Mouse (Mus musculus) megakaryocyte-erythroid progenitor cell, adult 5-6 weeks (primary cell): ENCODE results near the gene Tsc2. TPM values are rescaled to one million over a fixed set of nuclear protein-coding genes. Genes with fewer than 3 reads are reported as not detected.
A peak's percentile ranks its signal among the peaks of the same experiment; 100 is the strongest.
"Not testable (repeated sequence)": the region's sequence is repeated elsewhere in the genome, so short reads cannot be mapped to it uniquely, and the experiment has no call there.

Experiments
- ATAC-seq: replicated peaks from 2 replicates; pipeline ENCODE4 v1.8.0; 2016; ENCODE audit warnings: mild to moderate bottlenecking, inconsistent platforms; ENCODE audit not compliant: severe bottlenecking, poor library complexity, low FRiP score, low TSS enrichment
- total RNA-seq, 2 experiments: library from RNA; stranded (forward) in 1 of 2; stranded (reverse) in 1 of 2; fragments of 200-1000, 215-1000 nt in 1 of 2; fragments of >200 nt in 1 of 2; fragmentation: Nextera tagmentation in 1 of 2; gene quantifications; 2 replicates each; pipeline ENCODE4 v1.2.3; 2014 to 2017

Tsc2 gene
- total RNA-seq (2014; fragmentation: Nextera tagmentation): 70.8 and 101 TPM in 2 replicates
- total RNA-seq (2017): 39.0 and 44.3 TPM in 2 replicates

- ATAC-seq: peak; percentile 71
Measured at GRCm38 (mm10) chr17:24632167-24632812, at the start of gene Tsc2, which contains the start of gene Nthl1. Gene Tsc2, minus strand, starts transcription at chr17:24632630. Gene Nthl1, plus strand, starts transcription at chr17:24632680.

GRCm38 (mm10) chr17:24677500-24678080 is 45.2 kb upstream of the Tsc2 start:
- no peak for ATAC-seq

DNA sequence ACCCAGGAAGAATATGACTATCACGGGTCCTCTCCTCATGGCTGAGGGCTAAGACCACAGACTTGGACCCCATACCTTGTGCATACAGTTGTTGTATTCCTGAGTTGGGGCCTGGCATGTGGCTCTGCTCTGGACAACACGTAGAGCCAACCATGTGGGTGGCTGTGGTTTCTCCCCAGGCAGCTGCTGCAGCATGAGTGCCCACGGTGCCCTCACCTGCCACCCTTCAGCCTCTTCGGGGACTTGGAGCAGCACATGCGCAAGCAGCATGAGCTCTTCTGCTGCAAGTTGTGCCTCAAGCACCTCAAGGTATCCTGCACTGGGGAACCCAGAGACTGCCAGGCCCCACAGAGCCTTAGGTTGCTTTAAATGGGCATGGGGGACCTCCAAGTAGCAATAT is 44.4 kb upstream of the Tsc2 start:
- no peak for ATAC-seq

- peak; percentile 53; the same call in 1 of the 2 replicates for ATAC-seq
Measured at GRCm38 (mm10) chr17:24676187-24676586, 43.8 kb upstream of the Tsc2 start.

GRCm38 (mm10) chr17:24674277-24674676 is 41.8 kb upstream of the Tsc2 start:
- ATAC-seq: no peak

GRCm38 (mm10) chr17:24672141-24672540 is 39.7 kb upstream of the Tsc2 start:
- ATAC-seq: no peak

GRCm38 (mm10) chr17:24671346-24671745 is 38.9 kb upstream of the Tsc2 start:
- no peak for ATAC-seq

DNA sequence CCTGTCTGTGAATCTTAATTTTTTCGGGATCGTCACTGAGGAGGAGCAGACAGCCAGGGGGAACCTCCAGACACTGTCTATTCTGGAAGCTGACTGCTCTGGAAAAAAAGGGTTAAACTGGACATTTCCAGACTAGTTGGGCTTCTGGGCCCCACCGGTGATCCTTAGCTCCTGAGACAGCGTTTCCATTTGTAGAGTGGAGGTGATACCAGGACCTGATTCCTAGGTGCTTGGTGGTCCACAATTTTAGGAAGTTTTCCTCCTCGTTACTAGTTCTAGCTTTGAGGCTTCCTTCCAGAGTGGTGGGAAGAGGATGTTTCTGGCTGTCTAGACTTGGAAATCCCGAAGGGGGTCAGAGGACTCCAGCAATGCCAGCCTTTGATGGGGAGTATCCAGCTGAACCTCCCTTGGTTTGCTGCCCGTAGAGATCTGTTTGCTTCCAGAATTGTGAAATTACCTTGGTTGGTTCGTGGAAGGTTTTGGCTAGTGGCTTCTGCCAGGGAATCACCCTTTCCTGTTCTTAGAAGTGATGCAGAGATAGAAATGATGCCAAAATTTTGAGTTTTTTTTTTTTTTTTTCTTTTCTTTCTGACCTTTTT is 37.9 kb upstream of the Tsc2 start:
- ATAC-seq: no peak

GRCm38 (mm10) chr17:24669545-24670245 is 37.3 kb upstream of the Tsc2 start, which contains the start of gene Zfp598:
Gene Zfp598, plus strand, starts transcription at chr17:24669687.
- peak; percentile 91 for ATAC-seq

DNA sequence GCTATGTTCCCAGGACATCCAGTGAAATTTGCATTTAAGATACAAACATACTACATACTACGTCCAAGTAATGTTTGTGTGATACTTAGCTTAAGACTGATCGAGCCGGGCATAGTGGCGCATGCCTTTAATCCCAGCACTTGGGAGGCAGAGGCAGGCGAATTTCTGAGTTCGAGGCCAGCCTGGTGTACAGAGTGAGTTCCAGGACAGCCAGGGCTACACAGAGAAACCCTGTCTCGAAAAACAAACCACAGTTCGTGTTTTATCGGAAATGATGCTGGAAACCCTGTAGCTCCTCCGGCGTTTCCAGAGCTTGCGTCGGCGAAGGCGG is 36.7 kb upstream of the Tsc2 start:
- not testable (repeated sequence) for ATAC-seq

DNA sequence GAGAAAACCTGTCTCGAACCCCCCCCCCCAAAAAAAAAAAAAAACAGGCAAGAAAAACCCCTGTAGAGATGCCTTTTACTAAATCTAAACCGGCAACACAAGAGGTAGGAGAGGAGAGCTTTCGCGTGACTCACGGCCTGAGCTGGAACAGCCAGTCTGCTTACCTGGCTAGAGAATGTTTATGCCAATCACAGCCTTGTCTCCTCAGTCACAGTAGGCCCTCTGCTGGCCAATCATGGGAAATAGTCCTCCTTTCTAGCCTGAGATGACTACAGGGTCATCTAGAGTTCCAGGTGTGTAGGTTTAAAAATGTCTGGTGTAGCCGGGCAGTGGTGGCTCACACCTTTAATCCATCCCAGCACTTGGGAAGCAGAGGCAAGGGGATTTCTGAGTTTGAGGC is 35.0 kb upstream of the Tsc2 start:
- peak; percentile 50; the same call in 1 of the 2 replicates for ATAC-seq

- ATAC-seq: not testable (repeated sequence)
Measured at GRCm38 (mm10) chr17:24667011-24667410, 34.6 kb upstream of the Tsc2 start.

DNA sequence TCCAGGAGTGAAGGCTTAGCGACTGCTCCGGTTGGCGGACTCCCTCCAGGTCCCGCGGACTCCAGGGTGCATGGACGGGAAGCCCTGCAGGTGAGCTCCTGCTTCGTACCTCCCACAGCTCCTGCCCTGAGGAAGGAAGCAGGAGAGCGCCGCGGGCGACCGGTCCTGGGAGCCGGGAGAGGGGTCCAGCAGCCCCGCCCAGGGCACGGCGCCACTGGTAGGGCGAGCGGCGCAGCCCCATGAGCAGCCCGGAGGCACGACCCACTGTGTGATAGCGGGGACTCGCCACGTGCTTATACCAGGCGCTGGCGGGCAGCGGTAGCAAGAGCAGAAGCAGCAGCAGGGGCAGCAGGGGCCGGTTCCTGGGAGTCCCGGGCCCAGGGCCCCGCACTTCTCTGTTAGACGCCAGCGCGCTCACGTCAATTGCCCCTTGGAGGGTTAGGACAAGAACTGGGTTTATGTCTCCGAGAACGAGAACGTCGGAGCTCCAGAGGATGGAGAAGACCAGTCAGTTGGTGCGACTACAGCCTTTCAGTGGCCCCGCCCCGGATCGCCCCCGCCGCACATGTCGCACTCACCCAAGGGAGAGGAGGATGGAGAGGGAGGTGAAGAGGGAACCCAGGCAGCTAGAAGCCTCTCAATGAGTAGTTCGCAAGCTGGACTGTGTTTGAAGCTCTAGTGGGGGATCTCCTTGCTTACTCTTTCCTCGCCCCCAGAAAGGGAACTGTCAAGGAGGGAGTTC is 25.8 kb upstream of the Tsc2 start, which contains the start of gene Npw:
TSS of gene Npw (minus strand) at position 441 of the 742 bp plus-strand sequence.
- ATAC-seq: peak; percentile 70

DNA sequence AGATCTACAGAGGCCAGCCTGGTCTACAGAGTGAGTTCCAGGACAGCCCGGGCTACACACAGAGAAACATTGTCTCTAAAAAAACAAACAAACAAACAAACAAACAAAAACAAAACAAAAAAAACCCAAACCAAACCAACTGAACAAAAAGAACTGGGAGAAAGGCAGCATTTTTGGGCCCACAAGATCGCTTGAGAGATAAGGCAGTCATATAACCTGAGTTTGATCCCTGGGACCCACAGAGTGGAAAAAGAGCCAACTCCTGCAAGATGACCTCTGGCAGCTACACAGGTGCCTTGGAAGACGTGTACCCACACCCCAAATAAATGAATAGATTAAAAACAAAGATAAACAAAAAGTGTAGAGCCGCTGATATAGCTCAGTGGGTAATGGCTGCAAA is 22.5 kb upstream of the Tsc2 start:
- ATAC-seq: no peak

- ATAC-seq: peak; percentile 67
Measured at GRCm38 (mm10) chr17:24653967-24654710, 21.7 kb upstream of the Tsc2 start.

DNA sequence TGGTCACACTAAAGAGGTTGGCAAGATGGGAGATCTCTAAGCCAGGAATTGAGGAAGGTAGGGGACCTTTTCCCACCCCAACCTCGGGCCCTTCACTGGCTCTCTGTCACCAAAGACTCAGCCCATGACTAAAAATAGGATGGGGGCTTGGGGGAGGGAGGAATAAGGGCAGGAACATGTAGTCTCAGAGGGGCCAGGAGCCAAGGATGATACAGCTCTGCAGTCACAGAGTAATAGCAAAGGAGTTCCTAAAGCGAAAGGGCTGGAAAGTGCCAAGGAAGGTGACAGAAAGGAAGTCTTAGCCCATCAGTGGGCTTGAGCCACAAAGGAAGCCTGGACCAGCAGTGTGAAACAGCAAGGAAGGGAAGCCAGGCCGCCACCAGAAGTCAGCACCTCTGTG is 19.4 kb upstream of the Tsc2 start:
- no peak for ATAC-seq

GRCm38 (mm10) chr17:24650766-24651165 is 18.3 kb upstream of the Tsc2 start:
- no peak for ATAC-seq

DNA sequence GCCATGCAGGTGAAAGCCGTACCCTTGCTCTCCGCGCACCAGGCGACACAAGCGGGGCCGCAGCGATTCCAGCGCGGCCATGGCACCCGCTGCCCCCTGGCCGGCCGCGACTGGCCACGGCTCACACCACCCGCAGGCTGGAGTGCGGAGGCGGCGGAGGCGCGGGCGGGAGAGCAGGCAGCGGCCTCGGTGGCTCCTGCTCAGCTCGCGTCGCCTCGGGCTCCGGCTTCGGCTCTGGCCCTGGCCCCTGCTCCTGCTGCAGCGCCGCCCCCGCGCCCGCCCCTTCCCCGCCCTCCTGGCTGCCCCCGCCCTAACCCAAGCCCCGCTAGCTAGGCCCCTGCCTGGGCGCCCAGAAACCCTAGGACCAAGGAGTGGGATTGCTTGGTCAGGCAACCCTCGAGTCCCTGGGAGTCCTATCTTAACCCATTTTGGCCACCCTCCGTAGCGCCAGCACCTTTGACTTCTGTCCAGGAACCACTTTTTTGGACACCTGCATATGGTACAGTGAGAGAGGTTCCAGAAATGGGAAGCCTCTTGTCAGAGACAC is 17.7 kb upstream of the Tsc2 start, which contains the start of gene Slc9a3r2:
TSS of gene Slc9a3r2 (minus strand) at position 258 of the 547 bp plus-strand sequence.
- no peak for ATAC-seq
